ENCODE assay signal across 10 mouse cellular contexts in genomic region chr7:80745746-80746145, GRCm38 (mm10). TPM values are rescaled to one million over a fixed set of nuclear protein-coding genes. Genes with fewer than 3 reads are reported as not detected.
DNase-seq lines count a peak whose midpoint lies in the region; ATAC-seq and TF ChIP-seq lines count a peak whose summit lies in the region.
"Had no signal": no experiment of that assay in that cellular context is flagged by ENCODE, and none has a peak within 500 bp of the region (broad histone marks: within the 10 kb centered on the region; RNA-seq: fewer than 3 reads in every experiment).

No protein-coding gene starts in this region.

- H3K27me3 ChIP-seq in hindbrain, embryonic 10.5 days (ENCODE audit: insufficient read depth, poor library complexity, severe bottlenecking) = no peaks in the 10 kb centered on the region
- no peaks in the 10 kb centered on the region for H3K27me3 ChIP-seq in hindbrain, embryonic 14.5 days (ENCODE audit: control insufficient read depth, insufficient read depth, low read length)
- no peaks in the 10 kb centered on the region for H3K27me3 ChIP-seq in forebrain, embryonic 11.5 days (ENCODE audit: control insufficient read depth, insufficient read depth, low read length)
- no peaks in the 10 kb centered on the region for H3K27me3 ChIP-seq in midbrain, embryonic 15.5 days (replicated peaks)

- no peak for ATAC-seq in hindbrain, embryonic 14.5 days (ENCODE audit: low FRiP score)
- 0 out of 2 replicates have a peak, but pooled peaks have one; percentile 20 for ATAC-seq in forebrain, embryonic 11.5 days (replicated peaks; ENCODE audit: low FRiP score)
- 0 out of 2 replicates have a peak, but pooled peaks have one; percentile 4 for ATAC-seq in midbrain, embryonic 15.5 days (replicated peaks)

- H3K9ac ChIP-seq in hindbrain, embryonic 14.5 days = no peak overlapping the region
- no peak overlapping the region; the same call in 1 of the 2 replicates for H3K9ac ChIP-seq in forebrain, embryonic 11.5 days (ENCODE audit: low read length)
- H3K9ac ChIP-seq in midbrain, embryonic 15.5 days = no peak overlapping the region

- intact Hi-C loops in gastrocnemius, adult 2 months (cut with DNase I) = no loop called here

- peaks cover 58% of the 10 kb centered on the region for H3K36me3 ChIP-seq in hindbrain, embryonic 10.5 days
- peaks cover 64% of the 10 kb centered on the region for H3K36me3 ChIP-seq in hindbrain, embryonic 14.5 days (replicated peaks; ENCODE audit: control insufficient read depth, insufficient read depth)
- no peaks in the 10 kb centered on the region; the same call in 1 of the 2 replicates for H3K36me3 ChIP-seq in forebrain, embryonic 11.5 days (ENCODE audit: control insufficient read depth, insufficient read depth, low read length)
- peaks cover 28% of the 10 kb centered on the region for H3K36me3 ChIP-seq in midbrain, embryonic 15.5 days (replicated peaks)

- H3K4me2 ChIP-seq in hindbrain, embryonic 14.5 days (replicated peaks) = no peak overlapping the region
- peak overlapping the region; percentile 3; the same call in 1 of the 2 replicates for H3K4me2 ChIP-seq in forebrain, embryonic 11.5 days (ENCODE audit: low read depth, low read length, severe bottlenecking)
- H3K4me2 ChIP-seq in midbrain, embryonic 15.5 days = no peak overlapping the region

- WGBS in hindbrain, embryonic 10.5 days = 16% methylated on average over 3 of the region's 3 CpGs
- WGBS in hindbrain, embryonic 14.5 days = 5% methylated on average over 3 of the region's 3 CpGs
- WGBS in forebrain, embryonic 11.5 days = 2% methylated on average over 3 of the region's 3 CpGs
- WGBS in midbrain, embryonic 15.5 days = under 1% methylated on average over 3 of the region's 3 CpGs

- H3K4me3 ChIP-seq in hindbrain, embryonic 10.5 days = no peak overlapping the region
- H3K4me3 ChIP-seq in hindbrain, embryonic 14.5 days (replicated peaks; ENCODE audit: low read length) = no peak overlapping the region
- H3K4me3 ChIP-seq in forebrain, embryonic 11.5 days (ENCODE audit: low read depth, low read length) = no peak overlapping the region
- H3K4me3 ChIP-seq in midbrain, embryonic 15.5 days = no peak overlapping the region
- no peak overlapping the region for H3K4me3 ChIP-seq in gastrocnemius, adult 2 months

- DNase-seq in hindbrain, embryonic 10.5 days (ENCODE audit: low spot score) = no peak
- no peak for DNase-seq in hindbrain, embryonic 14.5 days (ENCODE audit: low spot score)
- peak; percentile 86 for DNase-seq in R1 (ENCODE audit: low read depth, low spot score)
- DNase-seq in forebrain, embryonic 11.5 days (ENCODE audit: low spot score) = no peak
- DNase-seq in gastrocnemius, adult 2 months = no peak
- DNase-seq in cerebellum, postnatal 25 days = no peak
- DNase-seq in lung, postnatal 36 days = no peak
- DNase-seq: kidney, adult 9 months had no signal

- peak overlapping the region; percentile 66 for H3K27ac ChIP-seq in hindbrain, embryonic 10.5 days
- H3K27ac ChIP-seq in hindbrain, embryonic 14.5 days = no peak overlapping the region
- H3K27ac ChIP-seq in forebrain, embryonic 11.5 days (ENCODE audit: low read depth, low read length) = peak overlapping the region; percentile 8; the same call in 1 of the 2 replicates
- peak overlapping the region; percentile 31; the same call in 1 of the 2 replicates for H3K27ac ChIP-seq in midbrain, embryonic 15.5 days
- no peak overlapping the region for H3K27ac ChIP-seq in gastrocnemius, adult 2 months

- H3K4me1 ChIP-seq in hindbrain, embryonic 10.5 days (replicated peaks) = peaks cover 30% of the 10 kb centered on the region
- peaks cover 17% of the 10 kb centered on the region; the same call in 1 of the 2 replicates for H3K4me1 ChIP-seq in hindbrain, embryonic 14.5 days (replicated peaks; ENCODE audit: control insufficient read depth, insufficient read depth, low read length)
- H3K4me1 ChIP-seq in forebrain, embryonic 11.5 days (replicated peaks; ENCODE audit: control insufficient read depth, insufficient read depth, low read length) = peaks cover 13% of the 10 kb centered on the region
- peaks cover 17% of the 10 kb centered on the region for H3K4me1 ChIP-seq in midbrain, embryonic 15.5 days

- H3K9me3 ChIP-seq in hindbrain, embryonic 10.5 days = no peaks in the 10 kb centered on the region
- H3K9me3 ChIP-seq in hindbrain, embryonic 14.5 days (ENCODE audit: control insufficient read depth, low read length) = no peaks in the 10 kb centered on the region
- H3K9me3 ChIP-seq in forebrain, embryonic 11.5 days (ENCODE audit: control insufficient read depth, low read length) = no peaks in the 10 kb centered on the region
- H3K9me3 ChIP-seq in midbrain, embryonic 15.5 days = no peaks in the 10 kb centered on the region
- H3K9me3 ChIP-seq: G1E had no signal

- TF ChIP-seq CTCF in gastrocnemius, adult 2 months (IDR thresholded peaks at IDR 0.05) = no peak

RNA-seq across cellular contexts. Expression of gene Crtc3, which starts 57.1 kb away (rescaled TPM):
- 8.1 and 10.1 TPM in 2 replicates for polyA plus RNA-seq in hindbrain, embryonic 10.5 days (2016; fragmentation: Nextera tagmentation; extraction: Ambion mirVana)
- polyA plus RNA-seq in hindbrain, embryonic 14.5 days (2014; fragmentation: Nextera tagmentation; extraction: Ambion mirVana) = 14.4 and 16.8 TPM in 2 replicates
- 11.9 and 15.5 TPM in 2 replicates for polyA plus RNA-seq in forebrain, embryonic 11.5 days (2014; fragmentation: Nextera tagmentation; extraction: Ambion mirVana)
- 15.6 and 15.7 TPM in 2 replicates for polyA plus RNA-seq in midbrain, embryonic 15.5 days (2015; fragmentation: Nextera tagmentation; extraction: Ambion mirVana)
- total RNA-seq in gastrocnemius, adult 2 months (2021) = 10 to 100 TPM; 12.0 to 13.1 TPM

Comparison
In these comparisons a context has a peak if more than half of its experiments do, and no peak if none do; other contexts are left out.
1. H3K27ac ChIP-seq: peak in hindbrain, embryonic 10.5 days (single experiment), forebrain, embryonic 11.5 days (single experiment) and midbrain, embryonic 15.5 days (single experiment); none in hindbrain, embryonic 14.5 days (single experiment) and gastrocnemius, adult 2 months (single experiment).